Mouse (Mus musculus): ENCODE measurements around the gene Bhlhb9. TPM values are rescaled to one million over a fixed set of nuclear protein-coding genes. Genes with fewer than 3 reads are reported as not detected.

Bhlhb9 gene
- total and polyA plus RNA-seq, 3 experiments = 0.01 TPM; not detected in 2

DNA sequence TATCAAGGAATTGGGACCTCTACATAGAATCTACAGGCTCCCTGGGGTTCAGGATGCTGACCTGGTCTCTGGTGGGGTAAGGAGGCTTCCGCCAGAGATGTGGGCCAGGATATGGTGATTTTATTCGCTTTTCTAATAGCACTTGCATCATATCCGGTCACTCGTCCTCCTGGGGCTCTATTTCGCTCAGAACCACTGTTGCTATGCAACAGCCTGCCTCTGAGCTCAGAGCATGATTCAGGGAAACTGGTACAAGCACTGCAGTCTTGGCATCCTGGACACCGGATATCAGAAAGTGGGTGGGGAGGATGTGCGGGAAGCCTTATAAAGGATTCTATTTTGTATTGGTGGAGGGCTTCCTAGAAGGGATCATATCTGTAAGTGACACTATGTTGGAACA, 124.8 kb downstream of the Bhlhb9 start:
- no peak overlapping the region for H3K9ac ChIP-seq (ENCODE audit: control insufficient read depth, low read depth, low read length, poor library complexity, severe bottlenecking)
- DNase-seq (ENCODE audit: low read depth, low spot score) = no peak
- no peak overlapping the region for H3K27ac ChIP-seq (ENCODE audit: control insufficient read depth, low read depth, low read length)
- no peaks in the 10 kb centered on the region for H3K79me2 ChIP-seq (ENCODE audit: control insufficient read depth, insufficient read depth, low read length, poor library complexity)
- H3K4me3 ChIP-seq (ENCODE audit: control insufficient read depth in 1 of 2, insufficient read depth in 1 of 2, low read depth in 2 of 2, low read length in 2 of 2) = no peak overlapping the region
- H3K9me3 ChIP-seq (replicated peaks; ENCODE audit: insufficient read depth, low read length) = no peaks in the 10 kb centered on the region
- H3K36me3 ChIP-seq (ENCODE audit: control insufficient read depth in 1 of 2, insufficient read depth in 2 of 2, low read length in 2 of 2) = no peaks in the 10 kb centered on the region
- no peaks in the 10 kb centered on the region for H3K4me1 ChIP-seq (ENCODE audit: control insufficient read depth in 1 of 2, insufficient read depth in 2 of 2, low read length in 2 of 2)
- TF ChIP-seq HCFC1 (IDR thresholded peaks at IDR 0.05; ENCODE audit: low read depth, low read length) = no peak
- no peak for TF ChIP-seq SIN3A (IDR thresholded peaks at IDR 0.05; ENCODE audit: low read length)
- no peak for TF ChIP-seq ZKSCAN1 (IDR thresholded peaks at IDR 0.05; ENCODE audit: low read depth, low read length)
- TF ChIP-seq ZMIZ1 (IDR thresholded peaks at IDR 0.05; ENCODE audit: low read depth, low read length) = no peak
- TF ChIP-seq UBTF (IDR thresholded peaks at IDR 0.05; ENCODE audit: borderline replicate concordance, insufficient read depth, low read depth, low read length) = no peak
- TF ChIP-seq MAX (IDR thresholded peaks at IDR 0.05; ENCODE audit: low read length) = no peak
- TF ChIP-seq SMC3 (IDR thresholded peaks at IDR 0.05; ENCODE audit: low read depth, low read length) = no peak
- no peak for TF ChIP-seq POLR2A (IDR thresholded peaks at IDR 0.05; ENCODE audit: control insufficient read depth in 1 of 2, insufficient read depth in 1 of 2, low read depth in 1 of 2, low read length in 2 of 2, poor library complexity in 1 of 2)
- no peak for TF ChIP-seq MYC (IDR thresholded peaks at IDR 0.05; ENCODE audit: low read depth, low read length)
- no peak for TF ChIP-seq TBP (IDR thresholded peaks at IDR 0.05; ENCODE audit: low read depth, low read length)
- no peak for TF ChIP-seq USF1 (IDR thresholded peaks at IDR 0.05; ENCODE audit: low read depth, low read length)
- 0 out of 4 replicates have a peak, but pooled peaks cover 0 to 1% of the 10 kb centered on the region in 2 experiments for H3K27me3 ChIP-seq (ENCODE audit: control insufficient read depth in 1 of 2, insufficient read depth in 2 of 2, low read length in 2 of 2)

DNA sequence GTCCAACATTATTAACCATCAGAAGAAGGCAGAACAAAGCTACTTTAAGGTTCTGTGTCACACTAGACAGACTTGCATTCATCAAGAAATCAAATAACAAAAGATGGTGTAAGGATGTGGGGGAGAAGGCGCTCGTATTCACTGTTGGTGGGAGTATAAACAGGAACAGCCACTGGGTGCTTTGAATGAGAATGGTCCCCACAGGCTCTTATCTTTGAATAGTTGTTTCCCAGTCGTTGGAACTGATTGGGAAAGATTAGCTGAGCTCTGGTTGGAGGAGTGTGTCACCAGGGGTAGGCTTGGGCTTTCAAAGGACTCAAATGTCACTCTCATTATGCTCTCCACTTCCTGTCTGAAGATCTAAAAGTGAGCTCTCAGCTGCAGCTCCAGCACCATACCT, 128.5 kb downstream of the Bhlhb9 start:
- no peak overlapping the region for H3K4me3 ChIP-seq (ENCODE audit: control insufficient read depth in 1 of 2, insufficient read depth in 1 of 2, low read depth in 2 of 2, low read length in 2 of 2)
- H3K27me3 ChIP-seq (ENCODE audit: control insufficient read depth in 1 of 2, insufficient read depth in 2 of 2, low read length in 2 of 2) = 0 out of 4 replicates have a peak, but pooled peaks cover 0 to 1% of the 10 kb centered on the region in 2 experiments
- no peak overlapping the region for H3K9ac ChIP-seq (ENCODE audit: control insufficient read depth, low read depth, low read length, poor library complexity, severe bottlenecking)
- no peaks in the 10 kb centered on the region for H3K4me1 ChIP-seq (ENCODE audit: control insufficient read depth in 1 of 2, insufficient read depth in 2 of 2, low read length in 2 of 2)
- H3K36me3 ChIP-seq (ENCODE audit: control insufficient read depth in 1 of 2, insufficient read depth in 2 of 2, low read length in 2 of 2) = no peaks in the 10 kb centered on the region
- no peaks in the 10 kb centered on the region for H3K79me2 ChIP-seq (ENCODE audit: control insufficient read depth, insufficient read depth, low read length, poor library complexity)
- TF ChIP-seq MYB (IDR thresholded peaks at IDR 0.05; ENCODE audit: low read depth, low read length) (no peak), KAT2A (conservative IDR thresholded peaks at IDR 0.05; ENCODE audit: low read depth, low read length) (no peak), ZMIZ1 (IDR thresholded peaks at IDR 0.05; ENCODE audit: low read depth, low read length) (no peak), NELFE (IDR thresholded peaks at IDR 0.05; ENCODE audit: low read depth, low read length) (no peak), USF1 (IDR thresholded peaks at IDR 0.05; ENCODE audit: low read depth, low read length) (no peak), EP300 (IDR thresholded peaks at IDR 0.05; ENCODE audit: low read depth in 1 of 2, low read length in 2 of 2) (no peak), CHD2 (IDR thresholded peaks at IDR 0.05; ENCODE audit: low read length) (no peak), ETS1 (IDR thresholded peaks at IDR 0.05; ENCODE audit: low read depth, low read length) (no peak), GABPA (IDR thresholded peaks at IDR 0.05; ENCODE audit: low read depth, low read length) (no peak), RAD21 (IDR thresholded peaks at IDR 0.05; ENCODE audit: low read depth, low read length) (no peak), MEF2A (IDR thresholded peaks at IDR 0.05; ENCODE audit: extremely low read depth, insufficient replicate concordance, low read depth, low read length, poor library complexity, severe bottlenecking) (no peak), MAZ (IDR thresholded peaks at IDR 0.05; ENCODE audit: low read depth, low read length) (no peak), ZNF384 (IDR thresholded peaks at IDR 0.05; ENCODE audit: low read depth, low read length) (no peak)
- no peak overlapping the region for H3K27ac ChIP-seq (ENCODE audit: control insufficient read depth, low read depth, low read length)
- no peak for DNase-seq (ENCODE audit: low read depth, low spot score)
- H3K9me3 ChIP-seq (replicated peaks; ENCODE audit: insufficient read depth, low read length) = no peaks in the 10 kb centered on the region
